Mouse (Mus musculus) heart, embryonic 16.5 days (tissue): ENCODE data around the gene Atp6v1e1. TPM values are rescaled to one million over a fixed set of nuclear protein-coding genes. Genes with fewer than 3 reads are reported as not detected.

Source experiments
- ATAC-seq: fragments of 200-750 bp; cut with Nextera tagmentation; replicated peaks from 2 replicates; pipeline ENCODE4 v1.8.0; 2017; ENCODE audit warnings: moderate number of reproducible peaks; ENCODE audit not compliant: insufficient read depth, low FRiP score; ENCODE audit errors: extremely low read depth
- H3K27ac ChIP-seq: fragments of 300-500 bp; sonication (generic); 2 replicates; pipeline ENCODE4 v1.5.1; 2014; ENCODE audit warnings: mild to moderate bottlenecking, low read length, control low read depth, moderate library complexity
- H3K27me3 ChIP-seq: fragments of 300-500 bp; sonication (generic); 2 replicates; pipeline ENCODE4 v1.6.1; 2014; ENCODE audit warnings: low read length, mixed read lengths; ENCODE audit not compliant: control insufficient read depth, insufficient read depth
- H3K36me3 ChIP-seq: fragments of 300-500 bp; sonication (generic); 2 replicates; pipeline ENCODE4 v1.6.1; 2014; ENCODE audit not compliant: control insufficient read depth, insufficient read depth
- H3K4me1 ChIP-seq: fragments of 300-500 bp; sonication (generic); 2 replicates; pipeline ENCODE4 v1.6.1; 2014; ENCODE audit warnings: low read length, mixed read lengths; ENCODE audit not compliant: control insufficient read depth, insufficient read depth
- H3K4me2 ChIP-seq: fragments of 300-500 bp; sonication (generic); 2 replicates; pipeline ENCODE4 v1.6.1; 2014; ENCODE audit warnings: low read depth, mild to moderate bottlenecking, control low read depth, low read length
- H3K4me3 ChIP-seq: fragments of 300-500 bp; sonication (generic); 2 replicates; pipeline ENCODE4 v1.5.1; 2014; ENCODE audit warnings: mild to moderate bottlenecking, control low read depth, low read length
- H3K9ac ChIP-seq: fragments of 300-500 bp; sonication (generic); 2 replicates; pipeline ENCODE4 v1.6.1; 2014; ENCODE audit warnings: low read length, control low read depth
- H3K9me3 ChIP-seq: fragments of 300-500 bp; sonication (generic); replicated peaks from 2 replicates; pipeline ENCODE4 v1.6.1; 2016; ENCODE audit warnings: low read length; ENCODE audit not compliant: control insufficient read depth
- WGBS: fragments of 180-500 bp; shearing (Covaris S2); extraction: QIAGEN DNeasy Blood & Tissue Kit; methylation state at CpG from one replicate; pipeline ENCODE4 v1.1.7; 2014; 5-methylcytosine and 5-hydroxymethylcytosine counted together
- polyA plus RNA-seq: library from polyadenylated mRNA; unstranded; fragments of >200 nt; fragmentation: Nextera tagmentation; extraction: Ambion mirVana; gene quantifications from 2 replicates; pipeline ENCODE4 v1.2.1, GENCODE M21; 2015

Atp6v1e1 gene
- polyA plus RNA-seq, 1 experiment from 2014 or later = 146 TPM

DNA sequence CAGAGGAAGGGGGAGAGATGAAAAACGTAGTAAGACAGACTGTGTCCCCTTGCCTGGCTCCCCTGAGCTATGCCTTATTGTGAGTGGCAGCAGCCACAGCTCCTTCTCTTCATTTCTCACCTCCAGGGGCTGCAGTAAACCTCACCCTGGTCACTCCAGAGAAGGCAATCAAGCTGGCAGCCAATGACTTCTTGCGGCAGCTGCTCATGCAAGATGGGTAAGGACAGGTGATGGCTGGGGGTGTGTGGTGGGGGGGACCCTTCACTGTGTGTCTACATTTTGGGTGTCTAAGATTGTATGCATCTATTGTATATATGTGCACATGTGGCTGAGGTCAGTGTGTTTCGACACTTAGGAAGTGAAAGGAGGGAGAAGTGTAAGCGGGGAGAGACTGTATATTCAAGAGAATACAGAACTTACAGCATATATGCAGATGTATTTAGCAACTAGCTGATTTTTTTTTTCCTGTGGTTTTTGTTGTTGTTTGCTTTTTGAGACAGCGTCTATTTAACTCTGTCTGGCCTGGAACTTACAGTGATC, 34.5 kb downstream of the Atp6v1e1 start:
- H3K4me3 ChIP-seq = no peak overlapping the region

DNA sequence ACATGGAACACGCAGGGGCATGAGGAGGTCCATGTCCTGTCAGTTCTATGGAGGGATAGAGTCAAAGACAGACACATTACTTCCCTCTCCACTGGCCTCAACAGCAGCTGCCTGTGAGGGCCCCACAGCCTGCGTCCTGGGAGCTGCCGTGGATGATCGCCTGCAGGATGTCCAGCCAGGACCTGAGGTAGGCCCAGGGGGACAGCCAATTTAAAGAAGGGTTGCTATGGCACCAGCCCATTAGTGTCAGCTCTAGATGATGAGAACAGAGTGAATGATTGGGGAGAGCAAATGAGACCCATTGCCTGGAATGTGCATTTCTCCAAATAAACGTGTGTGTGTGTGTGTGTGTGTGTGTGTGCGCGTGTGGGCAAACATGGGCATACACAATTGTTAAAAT, 38.2 kb downstream of the Atp6v1e1 start:
- Histone ChIP-seq H3K27ac (no peak overlapping the region), H3K4me2 (no peak overlapping the region), H3K36me3 (no peaks in the 10 kb centered on the region), H3K9ac (no peak overlapping the region), H3K27me3 (no peaks in the 10 kb centered on the region), H3K9me3 (no peaks in the 10 kb centered on the region), H3K4me1 (no peaks in the 10 kb centered on the region), H3K4me3 (no peak overlapping the region)
- no peak for ATAC-seq
- WGBS = 76% methylated on average over 7 of the region's 7 CpGs

More for the DNA sequence above, 34.5 kb downstream of the Atp6v1e1 start:
- no peaks in the 10 kb centered on the region for H3K4me1 ChIP-seq
- H3K27ac ChIP-seq = no peak overlapping the region
- no peak overlapping the region for H3K9ac ChIP-seq
- H3K27me3 ChIP-seq = no peaks in the 10 kb centered on the region
- H3K4me2 ChIP-seq = no peak overlapping the region
- H3K9me3 ChIP-seq = no peaks in the 10 kb centered on the region
- no peak for ATAC-seq
- WGBS = 80% methylated on average over 5 of the region's 5 CpGs
- H3K36me3 ChIP-seq = peaks cover 9% of the 10 kb centered on the region

GRCm38 (mm10) chr6:120782948-120783347, 39.6 kb downstream of the Atp6v1e1 start:
- Histone ChIP-seq H3K4me1 (no peaks in the 10 kb centered on the region), H3K4me2 (no peak overlapping the region), H3K36me3 (no peaks in the 10 kb centered on the region), H3K9ac (no peak overlapping the region), H3K27me3 (no peaks in the 10 kb centered on the region), H3K4me3 (no peak overlapping the region), H3K27ac (no peak overlapping the region), H3K9me3 (no peaks in the 10 kb centered on the region)
- 82% methylated on average over 2 of the region's 2 CpGs for WGBS
- ATAC-seq = no peak

DNA sequence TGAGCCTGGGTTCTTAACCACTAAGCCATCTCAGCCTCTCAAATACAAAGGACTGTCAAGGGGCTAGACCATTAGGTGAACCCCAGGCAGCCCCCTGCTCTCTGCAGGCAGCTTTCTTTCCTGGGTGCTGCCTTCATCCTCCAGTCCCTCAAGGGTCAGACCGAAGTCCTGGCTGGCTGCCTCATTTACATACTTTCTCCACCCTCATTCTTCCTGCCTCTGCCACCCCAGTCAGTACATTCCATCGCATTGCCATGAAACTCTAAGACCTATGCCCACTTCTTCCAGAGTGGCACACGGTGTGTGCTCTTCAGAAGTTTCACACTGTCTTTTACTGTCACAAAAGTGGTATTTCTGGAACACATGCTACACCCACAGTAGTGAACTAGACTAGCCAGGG, 44.4 kb downstream of the Atp6v1e1 start:
- Histone ChIP-seq H3K4me1 (no peaks in the 10 kb centered on the region; the same call in 1 of the 2 replicates), H3K27me3 (no peaks in the 10 kb centered on the region), H3K9ac (no peak overlapping the region), H3K4me2 (no peak overlapping the region), H3K27ac (no peak overlapping the region), H3K4me3 (no peak overlapping the region), H3K36me3 (no peaks in the 10 kb centered on the region), H3K9me3 (no peaks in the 10 kb centered on the region)
- no peak for ATAC-seq
- WGBS = 63% methylated on average over 3 of the region's 3 CpGs

DNA sequence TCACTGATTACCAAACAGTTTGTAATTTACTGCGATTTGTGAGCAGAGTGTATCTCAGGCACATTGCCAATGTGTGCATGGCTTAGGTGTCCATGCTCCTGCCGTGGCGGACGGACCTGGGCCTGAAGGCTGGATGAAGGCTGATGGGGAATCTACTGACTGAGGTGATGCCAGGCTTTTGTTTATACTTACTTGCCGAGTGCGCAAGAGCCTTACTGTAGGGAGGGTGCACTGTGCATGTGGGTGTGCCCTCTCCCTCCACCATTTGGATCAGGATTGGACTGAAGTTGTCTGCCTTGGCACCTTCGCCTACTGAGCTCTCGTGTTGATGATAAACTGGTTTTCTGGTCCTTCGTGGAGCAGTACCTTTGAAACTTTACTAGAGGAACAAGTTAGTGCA, 45.1 kb downstream of the Atp6v1e1 start:
- Histone ChIP-seq H3K9me3 (no peaks in the 10 kb centered on the region), H3K27me3 (no peaks in the 10 kb centered on the region), H3K4me1 (no peaks in the 10 kb centered on the region; the same call in 1 of the 2 replicates), H3K4me3 (no peak overlapping the region), H3K9ac (no peak overlapping the region), H3K4me2 (no peak overlapping the region), H3K27ac (no peak overlapping the region), H3K36me3 (no peaks in the 10 kb centered on the region)
- no peak for ATAC-seq
- WGBS = 74% methylated on average over 9 of the region's 9 CpGs

DNA sequence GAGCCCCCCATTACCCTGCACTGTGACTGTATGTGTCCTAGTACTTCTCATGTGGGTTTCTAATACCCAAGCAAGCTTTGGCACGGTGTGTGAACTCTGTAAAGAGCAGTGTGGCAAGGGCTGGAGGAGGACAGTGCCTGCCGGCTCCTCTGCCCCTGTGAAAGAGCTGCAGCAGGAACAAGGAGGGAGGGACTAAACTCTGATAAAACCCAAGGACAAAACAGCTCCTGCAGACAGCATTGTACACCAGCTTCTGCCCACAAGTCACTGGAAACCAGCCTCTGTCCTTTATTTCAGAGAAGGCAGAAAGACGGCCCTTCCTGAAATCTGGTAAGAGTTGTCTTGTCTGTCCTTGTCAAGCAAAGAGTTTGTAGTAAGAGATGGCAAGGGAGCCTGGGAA, 46.3 kb downstream of the Atp6v1e1 start:
- no peak overlapping the region for H3K4me3 ChIP-seq
- ATAC-seq = no peak
- H3K27ac ChIP-seq = no peak overlapping the region
- no peaks in the 10 kb centered on the region; the same call in 1 of the 2 replicates for H3K4me1 ChIP-seq
- WGBS = 55% methylated on average over 3 of the region's 3 CpGs
- no peaks in the 10 kb centered on the region for H3K36me3 ChIP-seq
- H3K9me3 ChIP-seq = no peaks in the 10 kb centered on the region
- H3K4me2 ChIP-seq = no peak overlapping the region
- no peak overlapping the region for H3K9ac ChIP-seq
- H3K27me3 ChIP-seq = no peaks in the 10 kb centered on the region

DNA sequence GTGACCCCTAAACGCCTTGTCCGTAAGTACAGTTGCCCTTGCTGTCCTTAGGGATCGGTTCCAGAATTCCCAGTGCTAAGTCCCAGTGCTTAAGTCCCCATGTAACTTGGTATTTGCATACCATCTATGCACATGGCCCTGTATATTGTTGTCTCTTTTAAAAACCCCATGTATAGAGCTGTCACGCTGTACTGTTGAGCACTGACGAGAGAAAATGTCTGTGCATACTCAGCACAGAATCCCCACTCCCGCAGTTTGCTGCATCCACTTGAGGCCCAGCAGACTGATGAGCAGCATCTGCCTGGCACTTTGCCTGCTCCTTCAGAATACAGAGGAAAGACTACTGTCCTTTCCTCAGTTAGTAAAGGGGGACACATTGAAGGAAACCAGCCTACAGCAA, 48.8 kb downstream of the Atp6v1e1 start:
- ATAC-seq = no peak
- no peak overlapping the region for H3K4me2 ChIP-seq
- no peak overlapping the region for H3K4me3 ChIP-seq
- H3K9ac ChIP-seq = no peak overlapping the region
- no peaks in the 10 kb centered on the region for H3K36me3 ChIP-seq
- H3K9me3 ChIP-seq = no peaks in the 10 kb centered on the region
- WGBS = 79% methylated on average over 6 of the region's 6 CpGs
- H3K27ac ChIP-seq = no peak overlapping the region
- no peaks in the 10 kb centered on the region; the same call in 1 of the 2 replicates for H3K4me1 ChIP-seq
- no peaks in the 10 kb centered on the region for H3K27me3 ChIP-seq

- WGBS = 76% methylated on average over 5 of the region's 5 CpGs
- Histone ChIP-seq H3K27ac (no peak within 1 kb of the TSS), H3K27me3 (no peaks in the 10 kb centered on the region), H3K36me3 (no peaks in the 10 kb centered on the region), H3K9me3 (no peaks in the 10 kb centered on the region), H3K4me2 (no peak within 1 kb of the TSS), H3K9ac (no peak within 1 kb of the TSS), H3K4me3 (no peak within 1 kb of the TSS), H3K4me1 (no peaks in the 10 kb centered on the region; the same call in 1 of the 2 replicates)
- no peak for ATAC-seq
Observed at GRCm38 (mm10) chr6:120773149-120773628, 49.4 kb downstream of the Atp6v1e1 start, which contains the start of gene Slc25a18. Gene Slc25a18 (plus strand): TSS chr6:120773578.

- H3K4me1 ChIP-seq = no peaks in the 10 kb centered on the region; the same call in 1 of the 2 replicates
- H3K4me2 ChIP-seq = no peak overlapping the region
- H3K9ac ChIP-seq = no peak overlapping the region
- H3K27ac ChIP-seq = no peak overlapping the region
- H3K4me3 ChIP-seq = no peak overlapping the region
- ATAC-seq = no peak
- H3K27me3 ChIP-seq = no peaks in the 10 kb centered on the region
- no peaks in the 10 kb centered on the region for H3K36me3 ChIP-seq
- no peaks in the 10 kb centered on the region for H3K9me3 ChIP-seq
Observed at GRCm38 (mm10) chr6:120772025-120772424, 50.6 kb downstream of the Atp6v1e1 start.
